Mouse (Mus musculus): ENCODE results near the gene Sec23b.
A peak's percentile ranks its signal among the peaks of the same experiment; 100 is the strongest.
"Not testable (repeated sequence)": the region's sequence is repeated elsewhere in the genome, so short reads cannot be mapped to it uniquely, and the experiment has no call there.

Gene Sec23b

GRCm38 (mm10) chr2:144555820-144556552, at the start of gene Sec23b:
Gene Sec23b, plus strand, starts transcription at chr2:144556229.
- peak; percentile 92 for DNase-seq

DNA sequence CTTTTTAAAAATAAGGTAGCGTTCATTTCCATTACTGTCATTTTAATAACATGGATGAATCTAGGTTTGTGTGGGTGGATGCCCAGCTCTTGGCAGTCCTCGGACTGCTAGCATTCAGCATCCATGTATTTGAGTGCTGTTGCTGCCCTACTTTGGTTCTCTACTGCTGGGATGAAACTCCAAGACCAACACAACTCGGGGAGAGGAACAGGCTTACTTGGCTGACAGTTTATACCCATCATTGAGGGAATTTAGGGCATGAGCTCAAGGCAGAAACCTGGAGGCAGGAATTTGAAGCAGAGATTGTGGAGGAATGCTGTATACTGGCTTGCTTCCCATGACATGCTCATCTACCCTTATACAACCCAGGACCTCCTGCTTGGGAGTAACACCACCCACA, 41.4 kb upstream of the Sec23b start:
- no peak for DNase-seq

DNA sequence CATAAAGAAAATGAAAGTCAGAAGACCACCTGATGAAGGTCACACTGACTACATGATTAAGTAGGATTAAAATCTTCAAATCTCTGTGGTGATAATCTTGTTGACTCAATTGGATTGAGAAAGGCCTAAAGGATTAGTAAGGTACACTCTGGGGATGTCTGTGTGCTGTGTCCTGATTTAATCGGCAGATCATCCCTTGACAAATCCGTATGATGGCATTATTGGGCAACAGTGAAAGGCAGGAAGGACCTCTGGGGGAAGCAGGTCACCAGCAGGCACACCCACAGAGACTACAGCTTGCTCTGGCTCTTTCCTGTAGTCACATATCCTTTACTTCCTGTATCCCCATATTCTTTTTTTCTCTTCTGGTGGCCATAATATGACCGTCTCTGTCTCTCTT, 36.3 kb upstream of the Sec23b start:
- DNase-seq = no peak

- no peak for DNase-seq
Measured at GRCm38 (mm10) chr2:144525856-144526255, 30.2 kb upstream of the Sec23b start.

- peak; percentile 90 to 94 for DNase-seq
Measured at GRCm38 (mm10) chr2:144526981-144527820, 28.8 kb upstream of the Sec23b start, which contains the start of the genes Dzank1 and Polr3f. Gene Dzank1, minus strand, starts transcription at chr2:144527414. Gene Polr3f, plus strand, starts transcription at chr2:144527718.

GRCm38 (mm10) chr2:144527821-144528174, 28.2 kb upstream of the Sec23b start:
- no peak for DNase-seq

- no peak for DNase-seq
Measured at GRCm38 (mm10) chr2:144537123-144537522, 18.9 kb upstream of the Sec23b start.

DNA sequence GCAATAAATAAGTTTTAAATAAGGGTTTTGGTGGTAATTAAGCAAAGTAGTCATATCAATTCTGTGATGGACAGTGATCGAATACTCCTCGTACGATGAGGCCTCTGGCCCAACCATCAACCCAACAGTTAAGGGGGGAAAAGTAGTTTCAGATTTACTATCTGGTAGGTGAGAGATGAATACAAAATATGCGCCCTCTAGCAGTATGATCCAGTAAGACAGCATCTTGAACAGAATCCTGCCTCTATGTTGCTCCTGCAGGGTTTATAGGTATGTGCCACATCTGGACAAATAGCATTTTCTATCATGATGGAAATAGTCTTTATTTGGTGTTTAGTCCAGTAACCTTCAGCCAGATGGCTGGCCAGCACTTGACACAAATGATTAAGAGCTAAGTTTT, 14.8 kb upstream of the Sec23b start:
- DNase-seq = no peak

- DNase-seq = no peak
Measured at GRCm38 (mm10) chr2:144543670-144544069, 12.4 kb upstream of the Sec23b start.

DNA sequence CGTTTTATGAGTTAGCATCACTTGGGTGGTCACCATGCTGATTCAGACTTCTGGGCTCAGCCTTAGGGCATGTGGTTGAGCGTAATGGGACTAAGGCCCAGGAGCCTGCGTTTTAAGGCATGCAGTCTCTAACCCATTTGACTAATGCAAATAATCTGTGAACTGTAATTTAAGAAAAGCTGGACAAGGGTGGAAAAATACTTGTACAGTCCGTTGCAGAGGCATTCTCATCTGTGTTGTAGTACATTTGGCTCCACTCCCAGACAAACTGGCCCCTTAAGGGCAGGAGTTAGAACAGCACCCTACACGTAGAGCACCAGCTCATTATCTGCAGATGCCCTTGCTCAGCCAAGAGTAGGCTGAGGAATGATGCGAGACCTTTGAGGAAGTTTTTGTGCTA, 11.4 kb upstream of the Sec23b start:
- DNase-seq = no peak

GRCm38 (mm10) chr2:144545061-144545460, 11.0 kb upstream of the Sec23b start:
- no peak for DNase-seq

DNA sequence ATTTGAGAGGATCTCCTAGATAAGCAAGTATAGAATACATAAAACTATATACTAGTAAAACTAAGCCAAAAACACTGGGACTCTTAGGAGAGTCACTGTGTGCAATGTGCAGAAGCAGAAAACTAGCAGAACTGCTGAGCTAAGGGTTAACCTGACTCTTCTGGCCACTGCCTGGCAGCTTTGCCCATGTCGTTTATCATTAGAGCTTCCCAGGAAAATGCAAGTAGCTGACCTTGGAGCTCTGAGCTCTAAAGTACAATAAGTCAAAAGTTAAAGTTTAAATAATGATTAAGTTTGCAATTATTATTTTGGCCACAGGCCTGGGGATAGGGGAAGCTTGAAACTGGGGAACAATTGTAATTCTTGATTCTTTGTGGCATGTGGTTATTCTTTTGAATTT, 10.5 kb upstream of the Sec23b start:
- DNase-seq = no peak

GRCm38 (mm10) chr2:144547559-144547958, 8.5 kb upstream of the Sec23b start:
- no peak for DNase-seq

DNA sequence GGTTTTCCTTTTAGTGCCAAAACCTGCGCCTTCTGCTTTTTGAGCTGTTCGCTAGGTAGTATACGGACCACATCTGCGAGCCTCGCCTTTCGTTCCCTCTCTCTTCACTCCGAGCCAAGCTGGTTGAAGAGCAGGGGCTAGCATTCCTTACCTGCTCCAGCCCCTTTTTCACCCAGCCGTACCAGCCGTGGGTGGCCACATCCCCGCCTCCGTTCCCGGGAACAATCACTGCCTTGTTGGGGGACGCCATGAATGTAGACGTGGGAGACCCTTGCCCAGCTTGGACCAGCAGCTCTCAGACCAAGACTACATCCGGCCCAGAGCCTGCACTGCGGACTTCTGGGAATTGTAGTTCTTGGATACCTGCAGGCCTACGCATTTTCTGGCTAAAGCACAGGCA, 5.5 kb upstream of the Sec23b start, which contains the start of gene Rbbp9:
TSS of gene Rbbp9 (minus strand) at position 341 of the 400 bp plus-strand sequence.
- DNase-seq = peak; percentile 22 to 36

- DNase-seq = no peak
Measured at GRCm38 (mm10) chr2:144553905-144554304, 2.1 kb upstream of the Sec23b start.

DNA sequence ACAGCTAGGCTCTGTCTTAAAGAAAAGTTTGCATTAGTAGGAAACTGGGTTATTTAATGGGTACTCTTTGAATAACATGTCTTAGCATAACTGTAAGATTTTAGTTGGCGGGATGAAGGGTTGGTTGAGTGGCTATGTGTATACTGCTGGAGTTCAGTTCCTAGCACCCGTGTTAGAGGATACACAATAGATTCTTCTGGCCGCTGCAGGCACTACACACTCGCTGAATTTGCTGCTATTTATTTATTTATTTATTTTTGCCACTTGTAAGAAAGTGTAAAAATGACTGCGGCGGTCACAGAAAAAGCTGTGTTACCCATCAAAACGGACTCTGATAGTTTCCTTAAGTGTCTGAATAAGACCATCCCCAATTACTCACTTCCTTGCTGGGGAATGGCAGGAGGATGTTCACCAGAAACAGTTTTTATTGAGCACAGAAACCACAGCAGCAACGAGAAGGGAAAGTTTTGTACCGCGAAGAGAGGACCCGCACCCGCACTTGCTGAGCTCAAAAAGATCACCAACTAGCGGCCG, 676 bp upstream of the Sec23b start:
- no peak for DNase-seq

- no peak for DNase-seq
Measured at GRCm38 (mm10) chr2:144588723-144589122, 32.7 kb downstream of the Sec23b start.

- DNase-seq = not testable (repeated sequence)
Measured at GRCm38 (mm10) chr2:144593036-144593435, 37.0 kb downstream of the Sec23b start.

GRCm38 (mm10) chr2:144593951-144594651, 38.1 kb downstream of the Sec23b start, which contains the start of gene Smim26:
Gene Smim26, plus strand, starts transcription at chr2:144594054.
- peak; percentile 59 to 70 for DNase-seq

- DNase-seq = no peak
Measured at GRCm38 (mm10) chr2:144598006-144598405, 42.0 kb downstream of the Sec23b start.

DNA sequence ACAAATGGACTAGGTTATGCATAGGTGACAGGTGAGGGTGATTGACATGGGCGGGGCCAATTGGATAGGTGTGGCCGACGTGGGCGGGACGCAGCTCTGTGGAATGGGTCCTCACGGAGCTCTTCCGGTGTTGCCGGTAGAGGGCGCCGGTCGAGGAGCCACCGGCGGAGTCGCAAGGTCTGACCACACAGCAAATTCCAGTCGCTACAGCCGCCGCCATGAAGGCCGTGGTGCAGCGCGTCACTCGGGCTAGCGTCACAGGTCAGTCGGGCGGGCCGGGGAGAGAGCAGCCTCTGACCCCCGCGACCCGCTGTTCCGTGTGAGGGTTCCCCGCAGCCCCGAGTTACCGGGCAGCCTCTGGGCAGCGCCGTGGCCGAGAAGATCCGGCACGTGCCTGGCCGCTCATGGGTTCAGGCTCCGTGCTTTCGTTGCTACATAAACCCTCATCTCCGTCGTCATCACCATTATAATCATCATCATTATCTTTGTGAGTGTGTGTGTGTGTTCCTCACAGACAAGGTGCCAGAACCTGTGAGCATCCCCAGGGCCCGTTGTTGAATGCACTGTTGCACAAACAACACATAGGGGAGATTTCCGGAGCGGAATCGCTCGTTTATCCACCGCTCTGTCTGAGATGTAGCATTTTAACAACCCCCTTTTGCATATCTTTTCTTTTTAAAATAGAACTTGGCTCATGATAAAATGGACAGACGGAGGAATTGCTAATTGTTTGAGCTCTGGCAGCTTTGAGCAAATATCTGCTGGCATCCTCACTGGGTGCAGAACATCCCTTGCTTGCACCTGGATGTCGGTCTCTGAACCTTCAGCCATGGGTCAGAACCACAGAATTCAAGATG, 44.0 kb downstream of the Sec23b start, which contains the start of gene Dtd1:
TSS of gene Dtd1 (plus strand) at position 67 of the 857 bp plus-strand sequence.
- DNase-seq = peak; percentile 81 to 93

DNA sequence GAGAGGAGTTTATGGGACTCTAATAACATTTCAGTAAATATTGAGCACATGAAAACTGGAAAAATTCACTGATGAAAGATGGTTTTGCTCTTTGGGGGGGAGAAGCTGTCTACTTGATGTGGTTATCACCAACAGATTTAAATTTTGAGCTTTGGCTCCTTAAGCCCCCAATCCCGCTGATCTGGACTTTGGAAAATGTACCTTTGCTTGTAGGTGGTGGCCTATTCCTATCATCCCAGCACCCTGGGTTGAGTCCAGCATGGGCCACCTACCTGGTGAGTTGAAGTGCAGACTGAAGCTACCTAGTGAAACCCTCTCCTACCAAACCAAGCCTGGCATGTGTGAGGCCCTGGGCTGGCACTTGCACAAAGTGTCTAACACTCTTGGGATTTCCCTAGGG, 45.5 kb downstream of the Sec23b start:
- DNase-seq = no peak
